Mouse (Mus musculus): ENCODE measurements at regions not wholly inside any gene's neighbourhood (a gene's known extent, or its start where the extent isn't known, plus 50 kb on each side); places are given as distances from the start of the nearest gene placed in this dataset.

GRCm38 (mm10) chrX:163128626-163129025 is 164.2 kb upstream of the S100g start:
- no peaks in the 10 kb centered on the region for H3K4me1 ChIP-seq
- ATAC-seq (ENCODE audit: low FRiP score, low read depth): no peak
- no peaks in the 10 kb centered on the region for H3K9me3 ChIP-seq
- peaks cover 17% of the 10 kb centered on the region; the same call in 1 of the 2 replicates for H3K27me3 ChIP-seq
- no peak overlapping the region for H3K9ac ChIP-seq (replicated peaks)
- H3K27ac ChIP-seq (replicated peaks): no peak overlapping the region
- no peaks in the 10 kb centered on the region for H3K36me3 ChIP-seq
- 94% methylated on average over 1 of the region's 1 CpGs for WGBS
- H3K4me2 ChIP-seq (replicated peaks): no peak overlapping the region
- H3K4me3 ChIP-seq: no peak overlapping the region

GRCm38 (mm10) chrX:163117681-163118393 is 153.4 kb upstream of the S100g start:
- no peak overlapping the region for H3K4me3 ChIP-seq
- WGBS: 55% methylated on average over 5 of the region's 5 CpGs
- H3K4me1 ChIP-seq: no peaks in the 10 kb centered on the region

DNA sequence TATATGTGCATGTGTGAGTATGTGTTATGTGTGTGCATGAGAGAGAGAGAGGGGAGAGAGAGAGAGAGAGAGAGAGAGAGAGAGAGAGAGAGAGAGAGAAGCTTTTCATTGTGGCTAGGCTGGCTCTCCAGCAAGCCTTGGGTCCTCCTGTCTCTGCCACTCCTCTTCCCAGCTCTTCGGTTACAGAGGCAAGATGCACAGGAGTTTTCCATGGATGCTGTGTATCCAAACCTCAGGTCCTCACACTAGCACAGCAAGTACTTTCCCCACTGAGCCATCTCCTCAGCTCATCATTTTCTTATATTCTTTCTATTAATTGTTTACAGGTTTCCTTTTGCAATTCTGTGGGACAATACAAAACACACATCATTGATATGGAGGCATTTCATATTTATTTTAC is 152.8 kb upstream of the S100g start:
- Histone ChIP-seq H3K9me3 (no peaks in the 10 kb centered on the region), H3K4me3 (no peak overlapping the region), H3K27ac (replicated peaks) (no peak overlapping the region), H3K9ac (replicated peaks) (no peak overlapping the region), H3K36me3 (no peaks in the 10 kb centered on the region), H3K4me2 (replicated peaks) (no peak overlapping the region), H3K4me1 (no peaks in the 10 kb centered on the region), H3K27me3 (peaks cover 34% of the 10 kb centered on the region)
- no peak; the same call in 1 of the 2 replicates for ATAC-seq (ENCODE audit: low FRiP score, low read depth)
- 38% methylated on average over 1 of the region's 1 CpGs for WGBS

More at GRCm38 (mm10) chrX:163117681-163118393, 153.4 kb upstream of the S100g start:
- Histone ChIP-seq H3K4me2 (replicated peaks) (no peak overlapping the region), H3K27ac (replicated peaks) (no peak overlapping the region), H3K36me3 (no peaks in the 10 kb centered on the region), H3K9ac (replicated peaks) (no peak overlapping the region), H3K9me3 (no peaks in the 10 kb centered on the region), H3K27me3 (peaks cover 31% of the 10 kb centered on the region)
- ATAC-seq (ENCODE audit: low FRiP score, low read depth): peak; percentile 84

GRCm38 (mm10) chrX:163095026-163095765 is 130.8 kb upstream of the S100g start:
- Histone ChIP-seq H3K4me2 (replicated peaks) (no peak overlapping the region), H3K36me3 (no peaks in the 10 kb centered on the region), H3K27ac (replicated peaks) (no peak overlapping the region), H3K4me3 (no peak overlapping the region), H3K9me3 (no peaks in the 10 kb centered on the region), H3K4me1 (no peaks in the 10 kb centered on the region), H3K9ac (replicated peaks) (no peak overlapping the region), H3K27me3 (peaks cover 33% of the 10 kb centered on the region)
- no peak for ATAC-seq (ENCODE audit: low FRiP score, low read depth)
- 91% methylated on average over 4 of the region's 4 CpGs for WGBS

Data from midbrain, embryonic 12.5 days (tissue).